Mouse (Mus musculus) neural tube, embryonic 14.5 days (tissue): ENCODE data around the gene Gm20388. TPM values are rescaled to one million over a fixed set of nuclear protein-coding genes. Genes with fewer than 3 reads are reported as not detected.

Source experiments
- ATAC-seq: fragments of 200-750 bp; cut with Nextera tagmentation; 2 replicates; pipeline ENCODE4 v1.8.0; 2017; ENCODE audit warnings: low read depth, mild to moderate bottlenecking, moderate TSS enrichment, moderate library complexity
- H3K27ac ChIP-seq: fragments of 300-500 bp; sonication (generic); 2 replicates; pipeline ENCODE4 v1.5.1; 2014; ENCODE audit warnings: low read depth, mild to moderate bottlenecking, control low read depth, low read length, moderate library complexity, mixed read lengths
- H3K27me3 ChIP-seq: fragments of 300-500 bp; sonication (generic); 2 replicates; pipeline ENCODE4 v1.6.1; 2014; ENCODE audit warnings: low read length; ENCODE audit not compliant: control insufficient read depth, insufficient read depth
- H3K36me3 ChIP-seq: fragments of 300-500 bp; sonication (generic); 2 replicates; pipeline ENCODE4 v1.6.1; 2014; ENCODE audit warnings: low read length, mixed read lengths; ENCODE audit not compliant: control insufficient read depth, insufficient read depth
- H3K4me1 ChIP-seq: fragments of 300-500 bp; sonication (generic); 2 replicates; pipeline ENCODE4 v1.6.1; 2014; ENCODE audit warnings: low read length; ENCODE audit not compliant: control insufficient read depth, insufficient read depth
- H3K4me2 ChIP-seq: fragments of 300-500 bp; sonication (generic); 2 replicates; pipeline ENCODE4 v1.6.1; 2014; ENCODE audit warnings: mild to moderate bottlenecking, low read depth, low read length, control low read depth
- H3K4me3 ChIP-seq: fragments of 300-500 bp; sonication (generic); 2 replicates; pipeline ENCODE4 v1.5.1; 2014; ENCODE audit warnings: low read depth, low read length, control low read depth, mixed read lengths
- H3K9ac ChIP-seq: fragments of 300-500 bp; sonication (generic); replicated peaks from 2 replicates; pipeline ENCODE4 v1.6.1; 2014; ENCODE audit warnings: low read depth, mild to moderate bottlenecking, control low read depth, low read length, mixed read lengths
- H3K9me3 ChIP-seq: fragments of 300-500 bp; sonication (generic); 2 replicates; pipeline ENCODE4 v1.6.1; 2016; ENCODE audit warnings: low read length; ENCODE audit not compliant: control insufficient read depth
- WGBS: fragments of 180-500 bp; shearing (Covaris S2); extraction: QIAGEN DNeasy Blood & Tissue Kit; methylation state at CpG from one replicate; pipeline ENCODE4 v1.1.7; 2014; 5-methylcytosine and 5-hydroxymethylcytosine counted together
- polyA plus RNA-seq: library from polyadenylated mRNA; unstranded; fragments of >200 nt; fragmentation: Nextera tagmentation; extraction: Ambion mirVana; gene quantifications from 2 replicates; pipeline ENCODE4 v1.2.1, GENCODE M21; 2014

Gm20388 gene
- polyA plus RNA-seq, 1 experiment from 2014 or later = 10.3 TPM

- Histone ChIP-seq H3K9me3 (no peaks in the 10 kb centered on the region), H3K4me2 (no peak overlapping the region), H3K27me3 (no peaks in the 10 kb centered on the region), H3K9ac (no peak overlapping the region), H3K4me1 (peaks cover 2% of the 10 kb centered on the region; the same call in 1 of the 2 replicates), H3K27ac (no peak overlapping the region), H3K36me3 (no peaks in the 10 kb centered on the region), H3K4me3 (no peak overlapping the region)
- 72% methylated on average over 8 of the region's 8 CpGs for WGBS
- no peak; the same call in 1 of the 2 replicates for ATAC-seq
These were observed 1265.0 kb downstream of the Gm20388 start for GRCm38 (mm10) chr8:121175540-121176090.

GRCm38 (mm10) chr8:121176291-121176690 is 1265.7 kb downstream of the Gm20388 start:
- WGBS = 24% methylated on average over 3 of the region's 3 CpGs
- 0 out of 2 replicates have a peak, but pooled peaks have one; percentile 55 for ATAC-seq

GRCm38 (mm10) chr8:121180474-121181284 is 1270.0 kb downstream of the Gm20388 start:
- Histone ChIP-seq H3K4me2 (peak overlapping the region; percentile 29; the same call in 1 of the 2 replicates), H3K9ac (no peak overlapping the region; the same call in 1 of the 2 replicates), H3K9me3 (no peaks in the 10 kb centered on the region), H3K36me3 (no peaks in the 10 kb centered on the region), H3K27ac (no peak overlapping the region), H3K27me3 (no peaks in the 10 kb centered on the region), H3K4me1 (peaks cover 6% of the 10 kb centered on the region; the same call in 1 of the 2 replicates), H3K4me3 (no peak overlapping the region)
- ATAC-seq = no peak
- WGBS = 16% methylated on average over 21 of the region's 21 CpGs

More at GRCm38 (mm10) chr8:121176291-121176690, 1265.7 kb downstream of the Gm20388 start:
- Histone ChIP-seq H3K4me3 (no peak overlapping the region), H3K4me1 (peaks cover 6% of the 10 kb centered on the region; the same call in 1 of the 2 replicates), H3K9me3 (no peaks in the 10 kb centered on the region), H3K36me3 (no peaks in the 10 kb centered on the region), H3K4me2 (no peak overlapping the region), H3K9ac (no peak overlapping the region), H3K27me3 (no peaks in the 10 kb centered on the region), H3K27ac (no peak overlapping the region)

- Histone ChIP-seq H3K27me3 (no peaks in the 10 kb centered on the region), H3K4me2 (no peak overlapping the region), H3K27ac (no peak overlapping the region), H3K36me3 (no peaks in the 10 kb centered on the region), H3K9me3 (no peaks in the 10 kb centered on the region), H3K9ac (no peak overlapping the region), H3K4me1 (peaks cover 6% of the 10 kb centered on the region; the same call in 1 of the 2 replicates), H3K4me3 (no peak overlapping the region)
- 44% methylated on average over 10 of the region's 10 CpGs for WGBS
- ATAC-seq = no peak
These were observed 1270.7 kb downstream of the Gm20388 start for GRCm38 (mm10) chr8:121181285-121181884.

- 82% methylated on average over 15 of the region's 15 CpGs for WGBS
These were observed 1277.1 kb downstream of the Gm20388 start for GRCm38 (mm10) chr8:121187491-121188364.

GRCm38 (mm10) chr8:121188994-121189393 is 1278.4 kb downstream of the Gm20388 start:
- WGBS = 60% methylated on average over 9 of the region's 9 CpGs
- no peak for ATAC-seq
- Histone ChIP-seq H3K4me3 (no peak overlapping the region), H3K27me3 (no peaks in the 10 kb centered on the region), H3K36me3 (no peaks in the 10 kb centered on the region), H3K9me3 (no peaks in the 10 kb centered on the region), H3K4me1 (no peaks in the 10 kb centered on the region), H3K27ac (no peak overlapping the region), H3K4me2 (no peak overlapping the region), H3K9ac (no peak overlapping the region)

More at GRCm38 (mm10) chr8:121187491-121188364, 1277.1 kb downstream of the Gm20388 start:
- Histone ChIP-seq H3K27me3 (no peaks in the 10 kb centered on the region), H3K4me2 (no peak overlapping the region), H3K9ac (no peak overlapping the region), H3K4me1 (no peaks in the 10 kb centered on the region), H3K9me3 (no peaks in the 10 kb centered on the region), H3K27ac (no peak overlapping the region), H3K4me3 (no peak overlapping the region), H3K36me3 (no peaks in the 10 kb centered on the region)
- no peak for ATAC-seq

GRCm38 (mm10) chr8:121192451-121192850 is 1281.8 kb downstream of the Gm20388 start:
- no peak overlapping the region for H3K9ac ChIP-seq

GRCm38 (mm10) chr8:121195970-121196369 is 1285.3 kb downstream of the Gm20388 start:
- no peak for ATAC-seq
- WGBS = 76% methylated on average over 7 of the region's 7 CpGs
- no peaks in the 10 kb centered on the region for H3K4me1 ChIP-seq

More at GRCm38 (mm10) chr8:121192451-121192850, 1281.8 kb downstream of the Gm20388 start:
- ATAC-seq = no peak
- WGBS = 46% methylated on average over 8 of the region's 8 CpGs
- Histone ChIP-seq H3K4me1 (no peaks in the 10 kb centered on the region), H3K4me3 (no peak overlapping the region), H3K9me3 (no peaks in the 10 kb centered on the region), H3K27me3 (no peaks in the 10 kb centered on the region), H3K36me3 (no peaks in the 10 kb centered on the region), H3K27ac (no peak overlapping the region), H3K4me2 (no peak overlapping the region)

More at GRCm38 (mm10) chr8:121195970-121196369, 1285.3 kb downstream of the Gm20388 start:
- no peaks in the 10 kb centered on the region for H3K9me3 ChIP-seq
- H3K27me3 ChIP-seq = no peaks in the 10 kb centered on the region
- H3K9ac ChIP-seq = no peak overlapping the region
- no peaks in the 10 kb centered on the region for H3K36me3 ChIP-seq
- H3K4me2 ChIP-seq = no peak overlapping the region
- H3K27ac ChIP-seq = no peak overlapping the region
- H3K4me3 ChIP-seq = no peak overlapping the region
